Mouse (Mus musculus) adrenal gland, postnatal 10 days (tissue): ENCODE data around the gene Kras. TPM values are rescaled to one million over a fixed set of nuclear protein-coding genes. Genes with fewer than 3 reads are reported as not detected.

Experiments
- DNase-seq: peaks from one replicate; pipeline ENCODE4 v3.0.0; 2021; ENCODE audit warnings: mixed read lengths
- total RNA-seq, 2 experiments: library from RNA; stranded (reverse); gene quantifications; 2 replicates each; pipeline ENCODE4 v1.2.3; 2021

The Kras gene
- total RNA-seq, 2 experiments from 2014 or later, result 44.5 to 47.7 TPM

DNA sequence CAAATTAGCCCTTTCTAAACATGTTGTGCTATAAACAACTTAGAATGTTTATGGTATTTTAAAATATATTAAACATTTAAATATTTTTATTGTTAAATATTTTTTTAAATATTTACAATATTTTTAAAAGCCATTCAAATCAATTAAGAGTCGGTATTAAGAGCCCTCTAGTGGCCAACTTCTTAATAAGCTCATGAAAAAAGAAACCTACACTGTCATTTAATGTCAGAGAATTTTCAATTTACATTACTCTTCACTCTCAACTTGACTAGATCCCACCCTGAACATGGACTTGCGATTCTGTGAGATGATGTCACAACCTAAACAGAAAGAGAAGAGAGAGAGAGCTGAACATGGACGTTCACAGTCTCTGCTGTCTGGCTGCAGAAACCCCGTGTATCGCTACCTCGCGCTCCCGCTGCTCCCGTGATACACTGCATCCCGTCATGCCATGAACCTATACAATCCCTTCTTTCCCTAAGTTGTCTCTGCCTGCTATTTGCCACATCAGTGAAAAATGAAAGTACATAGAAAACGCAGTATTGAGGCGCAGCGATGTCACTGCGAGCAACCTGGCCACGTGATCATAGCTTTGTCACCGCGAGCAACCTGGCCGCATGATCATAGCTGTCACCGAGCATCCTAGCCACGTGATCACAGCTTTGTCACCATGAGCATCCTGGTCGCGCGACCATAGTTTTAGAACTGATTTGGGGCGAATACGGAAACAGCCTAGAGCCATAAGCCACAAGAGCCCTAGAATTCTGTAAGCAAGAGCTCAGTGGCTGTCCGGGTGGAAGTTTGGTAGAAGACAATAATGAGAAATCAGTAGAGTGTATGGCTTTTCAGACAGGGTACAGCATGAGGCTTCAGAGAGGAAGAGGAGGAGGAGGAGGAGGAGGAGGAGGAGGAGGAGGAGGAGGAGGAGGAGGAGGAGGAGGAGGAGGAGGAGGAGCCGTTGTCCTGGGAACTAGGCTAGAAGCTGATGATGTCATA, 62.6 kb downstream of the Kras start:
- no peak for DNase-seq

DNA sequence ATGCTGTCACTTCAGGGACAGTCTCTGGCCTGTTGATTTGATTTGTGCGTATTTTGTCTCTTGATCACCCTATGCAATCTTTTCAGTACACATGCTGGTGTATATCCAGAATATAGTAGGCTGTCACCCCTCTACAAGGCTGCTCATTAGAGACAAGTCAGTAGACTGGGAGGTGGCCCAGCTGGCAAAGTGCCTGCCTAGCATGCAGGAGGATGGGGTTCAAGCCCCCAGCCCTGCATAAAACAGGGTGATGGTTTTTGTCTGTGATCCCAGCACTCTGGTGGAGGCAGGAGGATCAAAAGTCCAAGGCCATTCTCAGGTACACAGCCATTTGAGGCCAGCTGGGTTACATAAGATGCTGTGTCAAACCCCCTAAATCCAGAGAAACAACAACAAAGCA, 63.9 kb downstream of the Kras start:
- no peak for DNase-seq

DNA sequence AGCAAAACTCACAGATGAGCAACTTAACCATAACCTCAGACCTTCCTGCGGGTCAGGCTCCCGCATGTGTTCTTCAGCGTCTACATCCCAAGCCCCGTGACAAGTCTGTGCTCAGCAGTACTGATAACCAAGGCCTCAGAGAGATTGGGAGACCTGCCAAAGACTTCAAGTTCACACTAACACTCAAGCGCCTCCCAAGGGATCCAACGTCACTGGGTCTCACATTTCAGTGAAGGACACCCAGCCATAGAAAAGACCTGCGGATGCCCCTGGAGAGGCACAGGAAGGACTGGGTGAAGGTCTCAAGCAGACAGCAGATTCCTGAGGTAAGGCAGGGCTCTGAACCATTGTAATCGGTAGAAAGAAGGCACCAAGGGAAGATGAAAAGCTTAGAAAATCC, 68.0 kb downstream of the Kras start:
- DNase-seq, result peak; percentile 83

DNA sequence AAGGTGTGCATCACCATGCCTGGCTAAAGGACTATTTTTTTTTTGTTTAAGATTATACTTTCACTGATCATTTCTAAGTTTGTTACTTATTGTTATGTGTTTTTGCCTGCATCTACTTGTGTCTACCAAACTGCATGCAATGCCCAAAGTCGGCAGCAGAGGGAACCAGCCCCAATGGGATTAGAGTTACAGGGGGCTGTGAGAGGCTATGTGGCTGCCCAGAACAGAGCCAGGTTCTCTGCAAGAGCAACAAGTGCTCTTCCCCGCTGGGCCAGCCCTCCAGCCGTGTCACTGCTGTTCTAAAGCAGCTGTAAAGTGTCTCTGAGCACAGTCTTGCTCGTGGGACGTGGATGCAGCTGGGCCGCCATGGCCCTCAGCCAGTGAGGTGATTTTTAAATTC, 70.4 kb downstream of the Kras start:
- peak; percentile 76 for DNase-seq

DNA sequence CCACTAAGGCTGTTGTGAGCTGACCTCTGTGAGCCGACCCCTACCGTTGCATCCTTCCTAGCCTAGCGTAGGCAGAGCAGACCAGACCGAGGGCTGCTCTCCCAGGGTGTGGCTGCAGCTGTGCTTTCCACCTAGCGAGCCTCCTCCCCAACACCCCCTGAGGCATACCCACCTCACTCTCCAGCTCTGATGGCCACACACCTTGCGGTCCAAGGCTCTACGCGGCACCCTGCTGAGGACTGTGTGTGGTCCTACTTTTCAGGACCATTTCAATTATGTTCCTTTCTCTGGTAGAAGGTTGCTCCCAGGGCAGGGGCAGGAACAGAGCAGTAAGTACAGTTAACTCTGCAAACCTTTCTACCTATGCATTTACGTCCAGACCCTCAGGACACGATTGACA, 73.6 kb downstream of the Kras start:
- DNase-seq, result no peak

DNA sequence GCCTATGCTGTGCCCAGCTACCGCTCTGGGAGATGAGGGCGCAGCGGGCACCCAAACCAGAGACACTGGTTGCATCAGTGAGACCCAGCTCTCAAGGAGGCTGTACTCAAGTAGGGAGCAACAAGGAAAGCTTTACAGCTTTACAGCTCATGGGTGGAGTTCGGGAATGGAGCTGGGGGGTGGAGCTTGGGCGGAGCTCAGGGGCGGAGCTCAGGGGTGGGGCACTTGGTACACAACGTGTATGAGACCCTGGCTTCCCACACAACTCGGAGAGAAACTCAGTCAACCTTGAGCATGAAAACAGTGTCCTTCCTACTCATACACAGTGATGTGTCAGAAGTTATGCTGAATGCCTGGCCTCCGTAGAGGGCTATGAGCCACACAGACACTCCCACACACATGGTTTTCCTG, 74.5 kb downstream of the Kras start:
- DNase-seq, result peak; percentile 77

DNA sequence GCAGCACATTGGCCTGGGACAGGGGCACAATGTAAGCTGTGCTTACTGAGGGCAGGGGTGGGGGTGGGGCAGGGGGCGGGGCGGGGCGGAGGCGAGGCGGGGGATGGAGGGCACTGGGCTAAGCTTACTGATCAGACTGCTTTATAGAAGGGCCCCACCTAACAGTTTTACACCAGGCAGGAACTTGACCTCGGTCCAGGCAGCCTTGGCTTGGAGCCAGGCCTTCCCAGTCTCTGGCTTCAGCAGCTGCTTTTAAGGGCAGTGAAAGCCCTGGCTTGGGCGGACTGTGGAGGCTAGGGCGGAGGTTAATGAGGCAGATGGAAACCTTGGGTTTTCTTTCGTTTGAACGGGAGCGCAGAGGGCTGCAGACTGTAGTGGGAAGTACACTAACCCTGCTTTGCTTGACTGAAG, 76.3 kb downstream of the Kras start:
- DNase-seq, result peak; percentile 94

DNA sequence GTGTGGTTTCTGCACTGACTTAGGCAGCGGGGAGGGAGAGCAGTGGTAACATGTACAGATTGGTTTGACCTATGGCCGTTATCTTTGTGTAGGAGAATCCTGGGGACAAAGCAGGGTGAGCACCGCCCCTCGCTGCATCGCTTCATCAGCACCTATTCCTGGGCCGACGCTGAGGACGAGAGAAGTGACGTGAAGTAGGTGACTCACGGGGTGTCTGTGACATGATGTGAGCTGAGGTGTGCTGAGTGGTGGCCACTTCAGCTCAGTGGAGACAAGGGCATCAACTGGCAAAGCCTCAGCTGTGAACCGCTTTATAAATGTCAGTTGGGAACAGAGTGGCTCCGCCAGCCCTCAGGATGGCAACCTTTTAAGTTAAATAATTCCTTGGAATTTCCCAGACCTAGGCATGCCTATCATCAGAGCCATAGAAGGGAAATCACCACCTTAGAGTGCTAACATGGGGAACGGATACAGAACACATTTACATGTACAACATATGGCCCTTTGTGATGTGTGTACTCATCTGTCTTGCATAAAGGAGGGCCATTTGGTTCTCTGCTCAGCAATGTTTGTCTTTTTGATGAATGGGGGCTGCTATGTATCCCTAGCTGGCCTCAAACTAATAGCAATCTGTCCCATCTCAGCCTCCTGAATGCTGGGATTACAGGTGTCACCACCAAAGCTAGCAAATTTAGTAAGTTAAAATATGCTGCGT, 78.0 kb downstream of the Kras start:
- DNase-seq, result no peak

Other genes with a start within 250 kb of the Kras start
- 1 to 10 TPM; 7.5 to 7.6 TPM for gene Bcat1, start 174.1 kb downstream of the Kras start, total RNA-seq
- 1 to 10 TPM; 5.8 to 7.4 TPM for gene Lrmp, start 134.6 kb downstream of the Kras start, total RNA-seq
- gene Casc1, start 39.2 kb downstream of the Kras start, total RNA-seq, result under 1 TPM; 0.27 to 0.79 TPM
- 100 to 1,000 TPM; 143 to 163 TPM for gene Etfrf1, start 39.1 kb downstream of the Kras start, total RNA-seq